Mouse (Mus musculus): ENCODE measurements at regions not wholly inside any gene's neighbourhood (a gene's known extent, or its start where the extent isn't known, plus 50 kb on each side); places are given as distances from the start of the nearest gene placed in this dataset.

DNA sequence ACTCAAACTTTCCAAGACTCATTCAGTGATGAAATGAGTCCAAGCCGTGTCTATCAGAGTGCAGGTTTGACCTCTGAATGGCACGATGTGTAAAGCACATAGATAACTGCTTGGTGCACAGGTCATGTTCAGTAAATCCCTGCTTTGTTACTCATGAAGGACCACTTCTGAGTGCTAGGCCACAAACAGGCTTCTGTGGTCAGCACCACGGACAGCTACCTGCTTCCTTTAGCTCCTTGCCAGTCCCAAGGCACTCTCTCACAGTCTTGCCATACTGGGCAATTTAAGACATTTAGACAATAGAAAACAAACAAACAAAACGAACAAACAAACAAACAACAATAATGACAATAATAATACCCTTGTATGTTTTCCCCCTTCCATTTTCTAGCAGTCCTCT, 120.0 kb upstream of the Rbfox1 start:
- TF ChIP-seq HCFC1 (IDR thresholded peaks at IDR 0.05; ENCODE audit: borderline replicate concordance, insufficient read depth, low read length) (no peak), CHD2 (IDR thresholded peaks at IDR 0.05; ENCODE audit: low read depth, low read length) (no peak), ZNF384 (IDR thresholded peaks at IDR 0.05; ENCODE audit: low read depth, low read length) (no peak), ZC3H11A (IDR thresholded peaks at IDR 0.05; ENCODE audit: borderline replicate concordance, low read depth, low read length) (no peak)

Measured in ES-E14 (cell line).